In genomic region chr19:5704801-5705571, GRCm38 (mm10) we compare ENCODE assay signal across 8 mouse cellular contexts. TPM values are rescaled to one million over a fixed set of nuclear protein-coding genes. Genes with fewer than 3 reads are reported as not detected.
A peak's percentile ranks its signal among the peaks of the same experiment; 100 is the strongest.
DNase-seq lines count a peak whose midpoint lies in the region; ATAC-seq and TF ChIP-seq lines count a peak whose summit lies in the region.

No protein-coding gene starts in this region.

- 49% methylated on average over 10 of the region's 10 CpGs for whole genome bisulfite sequencing in kidney, embryonic 14.5 days
- whole genome bisulfite sequencing in heart, postnatal 0 days, result 30% methylated on average over 10 of the region's 10 CpGs

- H3K27ac ChIP-seq in kidney, embryonic 14.5 days (ENCODE audit: low read depth, low read length), result peak overlapping the region; percentile 55; the same call in 1 of the 2 replicates
- peak overlapping the region; percentile 64 for H3K27ac ChIP-seq in heart, postnatal 0 days (ENCODE audit: low read depth)

- peaks cover 55% of the 10 kb centered on the region for H3K36me3 ChIP-seq in kidney, embryonic 14.5 days (ENCODE audit: control insufficient read depth, insufficient read depth, low read length)
- peaks cover 80% of the 10 kb centered on the region for H3K36me3 ChIP-seq in heart, postnatal 0 days (replicated peaks; ENCODE audit: control insufficient read depth, insufficient read depth, low read length)

- H3K9ac ChIP-seq in kidney, embryonic 14.5 days (ENCODE audit: low read depth, low read length), result no peak overlapping the region; the same call in 1 of the 2 replicates
- no peak overlapping the region for H3K9ac ChIP-seq in heart, postnatal 0 days (replicated peaks; ENCODE audit: low read depth, low read length)

- H3K9me3 ChIP-seq in kidney, embryonic 14.5 days (ENCODE audit: control insufficient read depth, low read length), result no peaks in the 10 kb centered on the region
- H3K9me3 ChIP-seq in heart, postnatal 0 days (replicated peaks; ENCODE audit: control insufficient read depth, low read length), result no peaks in the 10 kb centered on the region

- H3K4me2 ChIP-seq in kidney, embryonic 14.5 days (replicated peaks; ENCODE audit: low read depth, low read length), result no peak overlapping the region
- H3K4me2 ChIP-seq in heart, postnatal 0 days (ENCODE audit: low read depth, low read length), result no peak overlapping the region

- no peak for TF ChIP-seq CTCF in heart, postnatal 0 days (IDR thresholded peaks at IDR 0.05; ENCODE audit: low read depth)

- peak; percentile 64; the same call in 1 of the 2 replicates for ATAC-seq in kidney, embryonic 14.5 days (ENCODE audit: low FRiP score, low TSS enrichment)
- ATAC-seq in heart, postnatal 0 days (ENCODE audit: insufficient read depth, low read depth), result peak; percentile 62

- no peak for DNase-seq in kidney, adult 9 months
- DNase-seq in T-cell, adult 2 months (ENCODE audit: low spot score), result peak; percentile 60
- peak; percentile 68 for DNase-seq in heart, postnatal 0 days (ENCODE audit: low spot score)
- DNase-seq in lung, postnatal 10 days, result peak; percentile 75
- DNase-seq in left cerebral cortex, adult 11 months (ENCODE audit: low spot score), result no peak
- DNase-seq in urinary bladder, postnatal 14 days (ENCODE audit: low spot score), result no peak
- no peak for DNase-seq in cerebellum, adult 8-10 months

- H3K4me3 ChIP-seq in kidney, embryonic 14.5 days (ENCODE audit: low read length), result no peak overlapping the region
- no peak overlapping the region for H3K4me3 ChIP-seq in heart, postnatal 0 days (ENCODE audit: low read depth, low read length)

- H3K27me3 ChIP-seq in kidney, embryonic 14.5 days (ENCODE audit: control insufficient read depth, insufficient read depth, low read length), result no peaks in the 10 kb centered on the region
- no peaks in the 10 kb centered on the region for H3K27me3 ChIP-seq in heart, postnatal 0 days (ENCODE audit: control insufficient read depth, insufficient read depth, low read length)

- 0 out of 2 replicates have a peak, but pooled peaks cover 9% of the 10 kb centered on the region for H3K4me1 ChIP-seq in kidney, embryonic 14.5 days (ENCODE audit: control insufficient read depth, insufficient read depth, low read length)
- H3K4me1 ChIP-seq in heart, postnatal 0 days (ENCODE audit: control insufficient read depth, insufficient read depth), result 0 out of 2 replicates have a peak, but pooled peaks cover 7% of the 10 kb centered on the region

- no peak for TF ChIP-seq EP300 in heart, postnatal 0 days (IDR thresholded peaks at IDR 0.05; ENCODE audit: low read depth)

RNA-seq across cellular contexts. Expression of gene Kcnk7, which starts 0.8 kb away (rescaled TPM):
- 0.39 and 0.42 TPM in 2 replicates for polyA plus RNA-seq in kidney, embryonic 14.5 days (2014; fragmentation: Nextera tagmentation; extraction: Ambion mirVana)
- total RNA-seq in heart, postnatal 0 days (2014; rRNA removed; ENCODE audit: low replicate concordance), result not detected in 2 replicates
- polyA plus RNA-seq in heart, postnatal 0 days (2015; fragmentation: Nextera tagmentation; extraction: Ambion mirVana), result 0.30 and 0.34 TPM in 2 replicates

RNA-seq across cellular contexts. Expression of gene Pcnx3, which starts 16.3 kb away (rescaled TPM):
- 31.2 and 35.4 TPM in 2 replicates for polyA plus RNA-seq in kidney, embryonic 14.5 days (2014; fragmentation: Nextera tagmentation; extraction: Ambion mirVana)
- total RNA-seq in heart, postnatal 0 days (2014; rRNA removed; ENCODE audit: low replicate concordance), result 27.0 and 35.9 TPM in 2 replicates
- polyA plus RNA-seq in heart, postnatal 0 days (2015; fragmentation: Nextera tagmentation; extraction: Ambion mirVana), result 6.1 and 6.7 TPM in 2 replicates

RNA-seq across cellular contexts. Expression of gene Map3k11, which starts 16.4 kb away (rescaled TPM):
- polyA plus RNA-seq in kidney, embryonic 14.5 days (2014; fragmentation: Nextera tagmentation; extraction: Ambion mirVana), result 26.8 and 33.6 TPM in 2 replicates
- 43.5 and 51.5 TPM in 2 replicates for total RNA-seq in heart, postnatal 0 days (2014; rRNA removed; ENCODE audit: low replicate concordance)
- polyA plus RNA-seq in heart, postnatal 0 days (2015; fragmentation: Nextera tagmentation; extraction: Ambion mirVana), result 16.3 and 17.0 TPM in 2 replicates

RNA-seq across cellular contexts. Expression of gene Ehbp1l1, which starts 21.1 kb away (rescaled TPM):
- 8.8 and 11.5 TPM in 2 replicates for polyA plus RNA-seq in kidney, embryonic 14.5 days (2014; fragmentation: Nextera tagmentation; extraction: Ambion mirVana)
- total RNA-seq in heart, postnatal 0 days (2014; rRNA removed; ENCODE audit: low replicate concordance), result 113 and 118 TPM in 2 replicates
- polyA plus RNA-seq in heart, postnatal 0 days (2015; fragmentation: Nextera tagmentation; extraction: Ambion mirVana), result 86.5 and 111 TPM in 2 replicates

RNA-seq across cellular contexts. Expression of gene Fam89b, which starts 24.5 kb away (rescaled TPM):
- polyA plus RNA-seq in kidney, embryonic 14.5 days (2014; fragmentation: Nextera tagmentation; extraction: Ambion mirVana), result 92.8 and 114 TPM in 2 replicates
- 118 and 140 TPM in 2 replicates for total RNA-seq in heart, postnatal 0 days (2014; rRNA removed; ENCODE audit: low replicate concordance)
- polyA plus RNA-seq in heart, postnatal 0 days (2015; fragmentation: Nextera tagmentation; extraction: Ambion mirVana), result 74.8 and 76.6 TPM in 2 replicates

Comparison
In these comparisons a context has a peak if more than half of its experiments do, and no peak if none do; other contexts are left out.
1. DNase-seq: peak in T-cell, adult 2 months (single experiment), heart, postnatal 0 days (single experiment) and lung, postnatal 10 days (single experiment); none in kidney, adult 9 months (single experiment), left cerebral cortex, adult 11 months (single experiment), urinary bladder, postnatal 14 days (single experiment) and cerebellum, adult 8-10 months (single experiment).